Mouse (Mus musculus): ENCODE data around the gene Hoxb9. TPM values are rescaled to one million over a fixed set of nuclear protein-coding genes. Genes with fewer than 3 reads are reported as not detected.

Hoxb9 gene
- polyA plus RNA-seq, 1 experiment from 2014 or later, result not detected

- Histone ChIP-seq H3K36me3 (ENCODE audit: control insufficient read depth, insufficient read depth, low read length) (no peaks in the 10 kb centered on the region), H3K4me3 (ENCODE audit: low read depth, low read length) (no peak overlapping the region), H3K27ac (ENCODE audit: low read depth, low read length) (no peak overlapping the region), H3K9me3 (ENCODE audit: control insufficient read depth, low read length) (no peaks in the 10 kb centered on the region), H3K4me1 (replicated peaks; ENCODE audit: control insufficient read depth, insufficient read depth, low read length) (no peaks in the 10 kb centered on the region), H3K27me3 (ENCODE audit: control insufficient read depth, insufficient read depth, low read length) (peaks cover 96% of the 10 kb centered on the region), H3K9ac (ENCODE audit: low read length) (no peak overlapping the region), H3K4me2 (ENCODE audit: low read depth, low read length, severe bottlenecking) (no peak overlapping the region)
- DNase-seq (ENCODE audit: low spot score), result no peak
- ATAC-seq (replicated peaks; ENCODE audit: low FRiP score), result no peak
- under 1% methylated on average over 33 of the region's 33 CpGs for WGBS
Measured at GRCm38 (mm10) chr11:96263636-96264389, 7.4 kb upstream of the Hoxb9 start.

GRCm38 (mm10) chr11:96264390-96265020 is 6.8 kb upstream of the Hoxb9 start:
- WGBS, result 2% methylated on average over 8 of the region's 8 CpGs
- H3K27ac ChIP-seq (ENCODE audit: low read depth, low read length), result no peak overlapping the region
- no peaks in the 10 kb centered on the region for H3K4me1 ChIP-seq (replicated peaks; ENCODE audit: control insufficient read depth, insufficient read depth, low read length)
- H3K9me3 ChIP-seq (ENCODE audit: control insufficient read depth, low read length), result no peaks in the 10 kb centered on the region
- H3K36me3 ChIP-seq (ENCODE audit: control insufficient read depth, insufficient read depth, low read length), result no peaks in the 10 kb centered on the region
- H3K9ac ChIP-seq (ENCODE audit: low read length), result no peak overlapping the region
- peaks cover 96% of the 10 kb centered on the region for H3K27me3 ChIP-seq (ENCODE audit: control insufficient read depth, insufficient read depth, low read length)
- ATAC-seq (replicated peaks; ENCODE audit: low FRiP score), result no peak
- no peak overlapping the region for H3K4me3 ChIP-seq (ENCODE audit: low read depth, low read length)
- DNase-seq (ENCODE audit: low spot score), result no peak
- no peak overlapping the region for H3K4me2 ChIP-seq (ENCODE audit: low read depth, low read length, severe bottlenecking)

DNA sequence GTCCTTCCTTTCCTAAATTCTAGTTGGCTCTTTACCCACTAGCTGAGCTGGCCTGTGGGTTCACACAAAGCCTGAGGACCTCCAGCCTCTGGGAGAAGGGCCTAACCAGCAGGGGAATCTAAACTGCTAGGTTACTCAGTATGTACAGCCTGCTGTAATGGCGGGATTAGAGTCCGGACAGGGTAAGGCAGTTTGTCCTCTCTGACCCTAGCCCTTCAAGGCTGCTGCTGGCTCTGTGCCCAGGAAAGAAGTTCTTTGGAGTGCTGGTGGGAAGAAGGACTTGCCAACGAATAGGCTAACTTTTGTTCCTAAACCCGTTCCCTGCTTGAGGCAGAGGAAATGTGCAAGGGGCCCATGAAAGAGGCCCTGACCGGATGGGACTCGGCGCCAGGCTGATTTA is 5.3 kb upstream of the Hoxb9 start:
- no peak overlapping the region for H3K4me2 ChIP-seq (ENCODE audit: low read depth, low read length, severe bottlenecking)
- no peak overlapping the region for H3K4me3 ChIP-seq (ENCODE audit: low read depth, low read length)
- H3K27me3 ChIP-seq (ENCODE audit: control insufficient read depth, insufficient read depth, low read length), result peaks cover 96% of the 10 kb centered on the region
- no peak overlapping the region for H3K27ac ChIP-seq (ENCODE audit: low read depth, low read length)
- H3K4me1 ChIP-seq (replicated peaks; ENCODE audit: control insufficient read depth, insufficient read depth, low read length), result no peaks in the 10 kb centered on the region
- H3K9ac ChIP-seq (ENCODE audit: low read length), result no peak overlapping the region
- no peaks in the 10 kb centered on the region for H3K9me3 ChIP-seq (ENCODE audit: control insufficient read depth, low read length)
- H3K36me3 ChIP-seq (ENCODE audit: control insufficient read depth, insufficient read depth, low read length), result no peaks in the 10 kb centered on the region
- WGBS, result 2% methylated on average over 7 of the region's 7 CpGs
- no peak for ATAC-seq (replicated peaks; ENCODE audit: low FRiP score)
- DNase-seq (ENCODE audit: low spot score), result no peak

DNA sequence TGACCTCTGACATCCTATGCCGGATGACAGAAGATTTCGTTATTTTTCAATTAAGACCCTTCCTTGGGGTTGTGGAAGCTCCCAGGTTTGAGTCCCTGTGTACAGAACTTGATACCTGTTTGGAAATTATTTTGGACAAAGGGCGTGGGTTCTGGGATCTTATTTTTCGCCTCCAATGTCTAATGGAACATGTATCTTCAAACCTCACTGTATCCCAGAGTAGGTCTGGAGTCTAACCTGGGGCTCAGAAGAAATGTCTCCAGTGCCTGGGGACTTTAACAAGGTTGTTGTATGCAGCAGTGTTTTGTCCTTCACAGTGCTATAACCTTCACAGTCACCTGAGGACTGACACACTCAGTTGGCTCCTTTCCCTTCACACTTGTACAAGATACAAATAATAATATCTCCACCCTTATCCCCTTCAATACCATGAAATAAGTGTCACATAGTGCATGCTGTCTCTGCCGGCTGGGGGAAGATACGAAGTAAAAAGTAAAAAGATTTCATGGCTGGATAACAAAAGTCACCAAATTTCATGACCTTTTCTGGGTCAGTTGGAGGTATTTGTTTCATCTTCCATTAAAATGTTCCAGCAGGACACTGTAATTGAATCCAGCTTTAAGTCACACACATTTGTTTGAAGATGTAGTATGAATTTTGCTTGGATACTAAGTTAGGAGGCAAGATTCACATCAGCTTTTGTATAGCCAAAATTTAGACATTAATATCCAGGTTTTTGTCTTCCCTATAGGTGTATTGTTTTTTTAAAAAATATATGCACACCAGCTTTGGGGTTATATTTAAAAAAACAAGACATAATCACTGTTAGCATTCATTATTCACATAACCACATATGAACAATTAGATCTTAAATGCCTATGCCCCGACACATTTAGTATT is 4.0 kb upstream of the Hoxb9 start:
- Histone ChIP-seq H3K9ac (ENCODE audit: low read length) (no peak overlapping the region), H3K27ac (ENCODE audit: low read depth, low read length) (no peak overlapping the region), H3K36me3 (ENCODE audit: control insufficient read depth, insufficient read depth, low read length) (no peaks in the 10 kb centered on the region), H3K4me3 (ENCODE audit: low read depth, low read length) (no peak overlapping the region), H3K4me1 (replicated peaks; ENCODE audit: control insufficient read depth, insufficient read depth, low read length) (0 out of 2 replicates have a peak, but pooled peaks cover 3% of the 10 kb centered on the region), H3K4me2 (ENCODE audit: low read depth, low read length, severe bottlenecking) (no peak overlapping the region), H3K27me3 (ENCODE audit: control insufficient read depth, insufficient read depth, low read length) (peaks cover 96% of the 10 kb centered on the region), H3K9me3 (ENCODE audit: control insufficient read depth, low read length) (no peaks in the 10 kb centered on the region)
- ATAC-seq (replicated peaks; ENCODE audit: low FRiP score) (no peak), DNase-seq (ENCODE audit: low spot score) (no peak)
- WGBS, result 11% methylated on average over 7 of the region's 7 CpGs

GRCm38 (mm10) chr11:96268031-96268745 is 3.1 kb upstream of the Hoxb9 start:
- Histone ChIP-seq H3K9ac (ENCODE audit: low read length) (no peak overlapping the region), H3K4me3 (ENCODE audit: low read depth, low read length) (no peak overlapping the region), H3K4me2 (ENCODE audit: low read depth, low read length, severe bottlenecking) (no peak overlapping the region), H3K36me3 (ENCODE audit: control insufficient read depth, insufficient read depth, low read length) (no peaks in the 10 kb centered on the region), H3K4me1 (replicated peaks; ENCODE audit: control insufficient read depth, insufficient read depth, low read length) (0 out of 2 replicates have a peak, but pooled peaks cover 5% of the 10 kb centered on the region), H3K27me3 (ENCODE audit: control insufficient read depth, insufficient read depth, low read length) (peaks cover 96% of the 10 kb centered on the region), H3K27ac (ENCODE audit: low read depth, low read length) (no peak overlapping the region), H3K9me3 (ENCODE audit: control insufficient read depth, low read length) (no peaks in the 10 kb centered on the region)
- ATAC-seq (replicated peaks; ENCODE audit: low FRiP score) (no peak), DNase-seq (ENCODE audit: low spot score) (no peak)
- 4% methylated on average over 1 of the region's 1 CpGs for WGBS

DNA sequence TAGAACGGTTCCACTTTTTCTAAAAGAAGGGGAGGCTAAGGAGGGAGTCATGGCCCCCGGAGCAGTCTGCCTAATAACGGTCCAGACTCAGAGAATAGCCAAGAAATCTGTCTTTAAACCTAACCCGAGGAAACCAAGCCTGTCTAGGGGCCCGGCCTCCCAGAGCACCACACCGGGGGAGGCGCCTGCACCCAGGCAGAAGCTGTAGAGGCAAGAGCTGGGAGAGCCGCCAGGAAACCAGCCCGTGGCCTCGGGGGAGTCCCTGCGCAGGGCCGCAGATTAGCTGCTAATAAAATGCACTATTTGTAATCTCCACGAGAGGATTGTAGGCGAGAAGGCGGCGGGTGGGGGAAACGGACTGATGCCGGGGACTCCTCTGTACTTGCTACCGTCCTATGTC is 1.4 kb upstream of the Hoxb9 start:
- ATAC-seq (replicated peaks; ENCODE audit: low FRiP score), result no peak
- WGBS, result under 1% methylated on average over 19 of the region's 19 CpGs

GRCm38 (mm10) chr11:96271541-96272011 is 319 bp downstream of the Hoxb9 start:
- Histone ChIP-seq H3K36me3 (ENCODE audit: control insufficient read depth, insufficient read depth, low read length) (no peaks in the 10 kb centered on the region), H3K9ac (ENCODE audit: low read length) (no peak overlapping the region), H3K4me1 (replicated peaks; ENCODE audit: control insufficient read depth, insufficient read depth, low read length) (0 out of 2 replicates have a peak, but pooled peaks cover 5% of the 10 kb centered on the region), H3K27ac (ENCODE audit: low read depth, low read length) (no peak overlapping the region), H3K9me3 (ENCODE audit: control insufficient read depth, low read length) (no peaks in the 10 kb centered on the region), H3K27me3 (ENCODE audit: control insufficient read depth, insufficient read depth, low read length) (peaks cover 98% of the 10 kb centered on the region), H3K4me2 (ENCODE audit: low read depth, low read length, severe bottlenecking) (no peak overlapping the region), H3K4me3 (ENCODE audit: low read depth, low read length) (no peak overlapping the region)
- under 1% methylated on average over 52 of the region's 52 CpGs for WGBS
- no peak for DNase-seq (ENCODE audit: low spot score)
- no peak for ATAC-seq (replicated peaks; ENCODE audit: low FRiP score)

More for the DNA sequence above, 1.4 kb upstream of the Hoxb9 start:
- Histone ChIP-seq H3K27ac (ENCODE audit: low read depth, low read length) (no peak overlapping the region), H3K9me3 (ENCODE audit: control insufficient read depth, low read length) (no peaks in the 10 kb centered on the region), H3K36me3 (ENCODE audit: control insufficient read depth, insufficient read depth, low read length) (no peaks in the 10 kb centered on the region), H3K4me3 (ENCODE audit: low read depth, low read length) (no peak overlapping the region), H3K4me2 (ENCODE audit: low read depth, low read length, severe bottlenecking) (no peak overlapping the region), H3K9ac (ENCODE audit: low read length) (no peak overlapping the region), H3K27me3 (ENCODE audit: control insufficient read depth, insufficient read depth, low read length) (peaks cover 97% of the 10 kb centered on the region), H3K4me1 (replicated peaks; ENCODE audit: control insufficient read depth, insufficient read depth, low read length) (0 out of 2 replicates have a peak, but pooled peaks cover 5% of the 10 kb centered on the region)
- DNase-seq (ENCODE audit: low spot score), result no peak

Measured in forebrain, embryonic 11.5 days (tissue).